Mouse (Mus musculus) lung, embryonic 15.5 days (tissue): ENCODE results near the gene Olfr486. TPM values are rescaled to one million over a fixed set of nuclear protein-coding genes. Genes with fewer than 3 reads are reported as not detected.
"Not testable (repeated sequence)": the region's sequence is repeated elsewhere in the genome, so short reads cannot be mapped to it uniquely, and the experiment has no call there.

ENCODE experiments used
- ATAC-seq: fragments of 200-750 bp; cut with Nextera tagmentation; 2 replicates; pipeline ENCODE4 v1.8.0; 2017; ENCODE audit warnings: moderate number of reproducible peaks, borderline replicate concordance; ENCODE audit not compliant: low FRiP score, low TSS enrichment; ENCODE audit errors: extremely low read depth
- H3K27ac ChIP-seq: fragments of 300-500 bp; sonication (generic); 2 replicates; pipeline ENCODE4 v1.5.1; 2015; ENCODE audit warnings: moderate library complexity, mild to moderate bottlenecking, inconsistent platforms
- H3K27me3 ChIP-seq: fragments of 300-500 bp; sonication (generic); 2 replicates; pipeline ENCODE4 v1.6.1; 2015; ENCODE audit warnings: inconsistent platforms
- H3K36me3 ChIP-seq: fragments of 300-500 bp; sonication (generic); 2 replicates; pipeline ENCODE4 v1.6.1; 2015; ENCODE audit warnings: inconsistent platforms
- H3K4me1 ChIP-seq: fragments of 300-500 bp; sonication (generic); 2 replicates; pipeline ENCODE4 v1.6.1; 2015; ENCODE audit warnings: inconsistent platforms
- H3K4me2 ChIP-seq: fragments of 300-500 bp; sonication (generic); 2 replicates; pipeline ENCODE4 v1.6.1; 2015; ENCODE audit warnings: inconsistent platforms, mild to moderate bottlenecking, moderate library complexity
- H3K4me3 ChIP-seq: fragments of 300-500 bp; sonication (generic); 2 replicates; pipeline ENCODE4 v1.5.1; 2015; ENCODE audit warnings: mild to moderate bottlenecking, inconsistent platforms
- H3K9ac ChIP-seq: fragments of 300-500 bp; sonication (generic); 2 replicates; pipeline ENCODE4 v1.6.1; 2015; ENCODE audit warnings: inconsistent platforms
- H3K9me3 ChIP-seq: fragments of 300-500 bp; sonication (generic); 2 replicates; pipeline ENCODE4 v1.6.1; 2016; ENCODE audit warnings: inconsistent platforms
- WGBS: fragments of 180-500 bp; shearing (Covaris S2); methylation state at CpG from one replicate; pipeline ENCODE4 v1.1.7; 2015; 5-methylcytosine and 5-hydroxymethylcytosine counted together
- polyA plus RNA-seq: library from polyadenylated mRNA; unstranded; fragments of >200 nt; fragmentation: Nextera tagmentation; extraction: Ambion mirVana; gene quantifications from 2 replicates; pipeline ENCODE4 v1.2.1, GENCODE M21; 2015

Gene Olfr486
- not detected in 2 replicates for polyA plus RNA-seq

GRCm38 (mm10) chr7:108172642-108173041, at the start of gene Olfr486:
TSS of gene Olfr486 (minus strand) at chr7:108172742.
- not testable (repeated sequence) for H3K4me2 ChIP-seq, H3K9me3 ChIP-seq, H3K4me3 ChIP-seq, ATAC-seq, H3K27me3 ChIP-seq, H3K27ac ChIP-seq, H3K36me3 ChIP-seq, H3K4me1 ChIP-seq, H3K9ac ChIP-seq
- 89% methylated on average over 1 of the region's 1 CpGs for WGBS

GRCm38 (mm10) chr7:108214536-108214935, 42.0 kb upstream of the Olfr486 start, which contains the start of gene Olfr487:
TSS of gene Olfr487 (minus strand) at chr7:108214636.
- not testable (repeated sequence) for H3K27ac ChIP-seq, H3K36me3 ChIP-seq, H3K9ac ChIP-seq, ATAC-seq, H3K4me2 ChIP-seq, H3K4me3 ChIP-seq, H3K27me3 ChIP-seq, H3K9me3 ChIP-seq, H3K4me1 ChIP-seq

- Histone ChIP-seq H3K4me1 (no peaks in the 10 kb centered on the region), H3K9ac (no peak overlapping the region), H3K36me3 (no peaks in the 10 kb centered on the region), H3K9me3 (no peaks in the 10 kb centered on the region), H3K27ac (no peak overlapping the region), H3K4me2 (no peak overlapping the region), H3K27me3 (no peaks in the 10 kb centered on the region), H3K4me3 (no peak overlapping the region)
- WGBS = 79% methylated on average over 6 of the region's 6 CpGs
- no peak for ATAC-seq
Measured at GRCm38 (mm10) chr7:108196938-108197337, 24.4 kb upstream of the Olfr486 start.

- H3K4me1 ChIP-seq, H3K4me3 ChIP-seq: not testable (repeated sequence)
- 57% methylated on average over 3 of the region's 3 CpGs for WGBS
Measured at GRCm38 (mm10) chr7:108196337-108196736, 23.8 kb upstream of the Olfr486 start.

GRCm38 (mm10) chr7:108192714-108193113, 20.2 kb upstream of the Olfr486 start:
- H3K4me1 ChIP-seq, H3K36me3 ChIP-seq, H3K9me3 ChIP-seq, ATAC-seq, H3K27me3 ChIP-seq, H3K27ac ChIP-seq, H3K9ac ChIP-seq, H3K4me3 ChIP-seq, H3K4me2 ChIP-seq: not testable (repeated sequence)
- 65% methylated on average over 1 of the region's 1 CpGs for WGBS

More at GRCm38 (mm10) chr7:108196337-108196736, 23.8 kb upstream of the Olfr486 start:
- ATAC-seq, H3K9ac ChIP-seq, H3K27ac ChIP-seq, H3K36me3 ChIP-seq, H3K4me2 ChIP-seq, H3K9me3 ChIP-seq, H3K27me3 ChIP-seq: not testable (repeated sequence)

GRCm38 (mm10) chr7:108191196-108191595, 18.7 kb upstream of the Olfr486 start:
- not testable (repeated sequence) for H3K27me3 ChIP-seq, H3K9ac ChIP-seq, H3K4me3 ChIP-seq, H3K27ac ChIP-seq, H3K9me3 ChIP-seq, ATAC-seq, H3K36me3 ChIP-seq, H3K4me1 ChIP-seq, H3K4me2 ChIP-seq
- WGBS = 66% methylated on average over 2 of the region's 2 CpGs

GRCm38 (mm10) chr7:108185237-108185636, 12.7 kb upstream of the Olfr486 start:
- not testable (repeated sequence) for H3K27me3 ChIP-seq, ATAC-seq, H3K4me2 ChIP-seq, H3K36me3 ChIP-seq, H3K4me3 ChIP-seq, H3K9ac ChIP-seq, H3K9me3 ChIP-seq, H3K27ac ChIP-seq, H3K4me1 ChIP-seq
- WGBS = 89% methylated on average over 2 of the region's 2 CpGs

- H3K27me3 ChIP-seq, H3K9me3 ChIP-seq, H3K36me3 ChIP-seq, H3K4me3 ChIP-seq, ATAC-seq, H3K9ac ChIP-seq, H3K4me2 ChIP-seq, H3K27ac ChIP-seq, H3K4me1 ChIP-seq: not testable (repeated sequence)
- 69% methylated on average over 3 of the region's 3 CpGs for WGBS
Measured at GRCm38 (mm10) chr7:108184401-108184800, 11.9 kb upstream of the Olfr486 start.

- H3K4me3 ChIP-seq = no peak within 1 kb of the TSS
- no peaks in the 10 kb centered on the region for H3K9me3 ChIP-seq
- H3K4me2 ChIP-seq = no peak within 1 kb of the TSS
- H3K36me3 ChIP-seq = no peaks in the 10 kb centered on the region
- no peaks in the 10 kb centered on the region for H3K4me1 ChIP-seq
- no peak within 1 kb of the TSS for H3K9ac ChIP-seq
- no peak within 1 kb of the TSS for H3K27ac ChIP-seq
- no peaks in the 10 kb centered on the region for H3K27me3 ChIP-seq
- no peak for ATAC-seq
Measured at GRCm38 (mm10) chr7:108159771-108160170, 12.8 kb downstream of the Olfr486 start, which contains the start of gene Olfr485. TSS of gene Olfr485 (minus strand) at chr7:108159871.

- no peaks in the 10 kb centered on the region for H3K4me1 ChIP-seq
- H3K9me3 ChIP-seq = no peaks in the 10 kb centered on the region
- no peaks in the 10 kb centered on the region for H3K36me3 ChIP-seq
- no peak within 1 kb of the TSS for H3K4me2 ChIP-seq
- no peaks in the 10 kb centered on the region for H3K27me3 ChIP-seq
- no peak within 1 kb of the TSS for H3K27ac ChIP-seq
- H3K9ac ChIP-seq = no peak within 1 kb of the TSS
- no peak within 1 kb of the TSS for H3K4me3 ChIP-seq
- no peak for ATAC-seq
Measured at GRCm38 (mm10) chr7:108127349-108127748, 45.2 kb downstream of the Olfr486 start, which contains the start of gene Olfr484. TSS of gene Olfr484 (minus strand) at chr7:108127449.

Other genes starting within 250 kb of the Olfr486 start
- not detected in 2 replicates for gene Olfr473, start 242.3 kb downstream of the Olfr486 start, polyA plus RNA-seq
- gene Olfr474, start 218.1 kb downstream of the Olfr486 start, polyA plus RNA-seq = not detected in 2 replicates
- gene Olfr476, start 207.9 kb downstream of the Olfr486 start, polyA plus RNA-seq = not detected in 2 replicates
- not detected in 2 replicates for gene Olfr477, start 186.0 kb downstream of the Olfr486 start, polyA plus RNA-seq
- gene Olfr478, start 138.8 kb downstream of the Olfr486 start, polyA plus RNA-seq = not detected in 2 replicates
- not detected in 2 replicates for gene Olfr479, start 122.0 kb downstream of the Olfr486 start, polyA plus RNA-seq
- not detected in 2 replicates for gene Olfr480, start 105.4 kb downstream of the Olfr486 start, polyA plus RNA-seq
- not detected in 2 replicates for gene Olfr481, start 92.9 kb downstream of the Olfr486 start, polyA plus RNA-seq
- not detected in 2 replicates for gene Olfr482, start 75.2 kb downstream of the Olfr486 start, polyA plus RNA-seq
- gene Olfr483, start 71.9 kb downstream of the Olfr486 start, polyA plus RNA-seq = not detected in 2 replicates
- gene Olfr484, start 45.3 kb downstream of the Olfr486 start, polyA plus RNA-seq = not detected in 2 replicates
- gene Olfr485, start 12.9 kb downstream of the Olfr486 start, polyA plus RNA-seq = not detected in 2 replicates
- not detected in 2 replicates for gene Olfr487, start 41.9 kb upstream of the Olfr486 start, polyA plus RNA-seq
- gene Olfr488, start 85.6 kb upstream of the Olfr486 start, polyA plus RNA-seq = not detected in 2 replicates
- gene Olfr490, start 116.2 kb upstream of the Olfr486 start, polyA plus RNA-seq = not detected in 2 replicates
- not detected in 2 replicates for gene Olfr491, start 140.7 kb upstream of the Olfr486 start, polyA plus RNA-seq
- not detected in 2 replicates for gene Olfr492, start 150.9 kb upstream of the Olfr486 start, polyA plus RNA-seq
- not detected in 2 replicates for gene Olfr493, start 174.2 kb upstream of the Olfr486 start, polyA plus RNA-seq
- not detected in 2 replicates for gene Olfr494, start 192.6 kb upstream of the Olfr486 start, polyA plus RNA-seq
- gene Olfr495, start 220.4 kb upstream of the Olfr486 start, polyA plus RNA-seq = not detected in 2 replicates
- not detected in 2 replicates for gene Olfr497, start 247.7 kb upstream of the Olfr486 start, polyA plus RNA-seq